In the genomic region with DNA sequence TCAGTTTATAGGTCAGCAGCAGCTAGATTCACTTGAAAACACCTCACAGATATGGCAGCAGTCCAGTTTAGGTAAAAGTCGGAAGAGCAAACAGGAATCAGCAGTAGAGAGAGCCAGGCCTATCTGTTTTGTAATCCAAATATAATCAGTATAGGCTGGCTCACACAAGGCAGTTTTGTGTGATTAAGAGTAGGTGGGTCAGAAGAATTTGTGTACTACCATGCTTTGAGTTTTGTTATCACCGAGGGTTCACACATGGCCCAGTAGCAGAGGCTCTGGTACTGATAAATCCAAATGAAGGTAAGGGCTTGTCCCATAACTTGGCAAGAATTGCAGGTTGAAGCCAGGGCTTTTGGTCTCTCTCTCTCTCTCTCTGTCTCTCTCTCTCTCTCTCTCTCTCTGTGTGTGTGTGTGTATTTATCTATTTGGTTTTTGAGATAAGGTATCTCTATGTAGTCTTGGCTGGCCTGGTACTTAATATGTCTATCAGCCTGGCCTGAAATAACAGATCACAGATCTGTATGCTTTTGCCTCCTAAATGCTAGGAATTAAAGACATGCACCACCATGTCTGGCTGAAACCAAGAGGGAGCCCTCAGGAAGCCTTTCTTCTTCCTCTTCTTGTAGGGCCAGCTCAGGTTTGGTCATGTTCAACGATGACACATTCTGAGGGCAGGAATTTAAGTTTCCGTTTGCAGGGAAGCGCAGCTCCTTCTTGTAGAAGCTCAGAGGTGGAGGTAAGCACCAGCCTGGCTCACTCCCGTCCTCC, we compare ENCODE assay signal across 15 mouse cellular contexts. TPM values are rescaled to one million over a fixed set of nuclear protein-coding genes. Genes with fewer than 3 reads are reported as not detected.
DNase-seq lines count a peak whose midpoint lies in the region; ATAC-seq and TF ChIP-seq lines count a peak whose summit lies in the region.
"Had no signal": no experiment of that assay in that cellular context is flagged by ENCODE, and none has a peak within 500 bp of the region (broad histone marks: within the 10 kb centered on the region; RNA-seq: fewer than 3 reads in every experiment).

No protein-coding gene starts in this region.

- ATAC-seq in kidney, postnatal 0 days (replicated peaks; ENCODE audit: low FRiP score, low read depth), result no peak
- peak; percentile 73 for ATAC-seq in liver, embryonic 11.5 days (replicated peaks; ENCODE audit: low FRiP score)
- ATAC-seq: Patski had no signal

- TF ChIP-seq RAD21 in MEL (IDR thresholded peaks at IDR 0.05; ENCODE audit: low read depth, low read length), result no peak

- peak overlapping the region; percentile 25; the same call in 1 of the 2 replicates for H3K27ac ChIP-seq in kidney, postnatal 0 days
- peak overlapping the region; percentile 77 for H3K27ac ChIP-seq in MEL (ENCODE audit: control insufficient read depth, low read depth, low read length)
- H3K27ac ChIP-seq in liver, embryonic 11.5 days (ENCODE audit: low read depth, low read length), result peak overlapping the region; percentile 65
- H3K27ac ChIP-seq: heart, embryonic 13.5 days; hindbrain, embryonic 12.5 days; midbrain, embryonic 12.5 days had no signal

- no peaks in the 10 kb centered on the region for H3K27me3 ChIP-seq in kidney, postnatal 0 days (ENCODE audit: insufficient read depth, low read length)
- H3K27me3 ChIP-seq in MEL (ENCODE audit: control insufficient read depth in 1 of 2, insufficient read depth in 2 of 2, low read length in 2 of 2), result no peaks in the 10 kb centered on the region
- no peaks in the 10 kb centered on the region for H3K27me3 ChIP-seq in liver, embryonic 11.5 days (replicated peaks; ENCODE audit: control insufficient read depth, insufficient read depth, low read length)
- no peaks in the 10 kb centered on the region for H3K27me3 ChIP-seq in megakaryocyte, embryonic 14.5 days (replicated peaks)
- H3K27me3 ChIP-seq: heart, embryonic 13.5 days; midbrain, embryonic 12.5 days; Patski had no signal

- WGBS in kidney, postnatal 0 days, result 61% methylated on average over 6 of the region's 6 CpGs
- WGBS in liver, embryonic 11.5 days, result 33% methylated on average over 6 of the region's 6 CpGs

- no peaks in the 10 kb centered on the region for H3K4me1 ChIP-seq in kidney, postnatal 0 days (replicated peaks; ENCODE audit: insufficient read depth, low read length)
- H3K4me1 ChIP-seq in MEL (ENCODE audit: control insufficient read depth in 1 of 2, insufficient read depth in 2 of 2, low read length in 2 of 2), result peaks cover 14 to 45% of the 10 kb centered on the region in 2 experiments
- H3K4me1 ChIP-seq in liver, embryonic 11.5 days (replicated peaks; ENCODE audit: control insufficient read depth, insufficient read depth, low read length), result peaks cover 32% of the 10 kb centered on the region
- peaks cover 76% of the 10 kb centered on the region for H3K4me1 ChIP-seq in megakaryocyte, embryonic 14.5 days
- H3K4me1 ChIP-seq: hindbrain, embryonic 12.5 days; midbrain, embryonic 12.5 days had no signal

- no peak for TF ChIP-seq CTCF in kidney, postnatal 0 days (IDR thresholded peaks at IDR 0.05; ENCODE audit: low read depth)
- TF ChIP-seq CTCF in MEL (IDR thresholded peaks at IDR 0.05 in 2 of 3, conservative IDR thresholded peaks at IDR 0.05 in 1 of 3; ENCODE audit: control insufficient read depth in 1 of 3, insufficient read depth in 1 of 3, low read depth in 2 of 3, low read length in 3 of 3, poor library complexity in 1 of 3, severe bottlenecking in 1 of 3), result no peak

- TF ChIP-seq POLR2A in MEL (IDR thresholded peaks at IDR 0.05; ENCODE audit: control insufficient read depth in 1 of 2, insufficient read depth in 1 of 2, low read depth in 1 of 2, low read length in 2 of 2, poor library complexity in 1 of 2), result no peak

- no peak overlapping the region for H3K4me2 ChIP-seq in kidney, postnatal 0 days (ENCODE audit: low read length)
- H3K4me2 ChIP-seq in liver, embryonic 11.5 days, result peak overlapping the region; percentile 30
- H3K4me2 ChIP-seq: hindbrain, embryonic 12.5 days; lung, embryonic 14.5 days; midbrain, embryonic 12.5 days had no signal

- DNase-seq in kidney, postnatal 0 days (ENCODE audit: low spot score), result no peak
- no peak for DNase-seq in kidney, adult 8-10 months
- peak; percentile 84 for DNase-seq in MEL (ENCODE audit: low read depth, low spot score)
- no peak for DNase-seq in liver, embryonic 11.5 days (ENCODE audit: low spot score)
- DNase-seq in gastrocnemius, postnatal 10 days, result no peak
- DNase-seq in neural tube, embryonic 10.5 days (ENCODE audit: extremely low spot score, low spot score), result no peak
- DNase-seq: adrenal gland, postnatal 36 days; gastrocnemius, postnatal 25 days; layer of hippocampus, adult 9-11 months had no signal

- H3K79me2 ChIP-seq in MEL (ENCODE audit: control insufficient read depth, insufficient read depth, low read length, poor library complexity), result no peaks in the 10 kb centered on the region; the same call in 1 of the 2 replicates

- 0 out of 2 replicates have a peak overlapping the region, but pooled peaks have one; percentile 19 for H3K9ac ChIP-seq in kidney, postnatal 0 days (ENCODE audit: low read depth, low read length)
- peak overlapping the region; percentile 45 for H3K9ac ChIP-seq in MEL (ENCODE audit: control insufficient read depth, low read depth, low read length, poor library complexity, severe bottlenecking)
- no peak overlapping the region; the same call in 1 of the 2 replicates for H3K9ac ChIP-seq in liver, embryonic 11.5 days (ENCODE audit: low read depth, low read length)
- H3K9ac ChIP-seq: heart, embryonic 13.5 days; hindbrain, embryonic 12.5 days; lung, embryonic 14.5 days; midbrain, embryonic 12.5 days had no signal

- H3K36me3 ChIP-seq in kidney, postnatal 0 days (ENCODE audit: insufficient read depth, low read length), result no peaks in the 10 kb centered on the region
- peaks cover 0 to 47% of the 10 kb centered on the region in 2 experiments; a peak in 2 of 4 replicates for H3K36me3 ChIP-seq in MEL (ENCODE audit: control insufficient read depth in 1 of 2, insufficient read depth in 2 of 2, low read length in 2 of 2)
- H3K36me3 ChIP-seq in liver, embryonic 11.5 days (ENCODE audit: control insufficient read depth, insufficient read depth, low read length), result no peaks in the 10 kb centered on the region
- peaks cover 8% of the 10 kb centered on the region for H3K36me3 ChIP-seq in megakaryocyte, embryonic 14.5 days (replicated peaks; ENCODE audit: low read length)
- H3K36me3 ChIP-seq: heart, embryonic 13.5 days; hindbrain, embryonic 12.5 days; midbrain, embryonic 12.5 days had no signal

- no peak overlapping the region for H3K4me3 ChIP-seq in kidney, postnatal 0 days (replicated peaks; ENCODE audit: low read depth, low read length)
- peak overlapping the region; percentile 14 to 16 for H3K4me3 ChIP-seq in MEL (ENCODE audit: control insufficient read depth in 1 of 2, insufficient read depth in 1 of 2, low read depth in 2 of 2, low read length in 2 of 2)
- no peak overlapping the region for H3K4me3 ChIP-seq in liver, embryonic 11.5 days (ENCODE audit: low read depth, low read length)
- H3K4me3 ChIP-seq in megakaryocyte, embryonic 14.5 days (replicated peaks), result peak overlapping the region; percentile 40
- H3K4me3 ChIP-seq: heart, embryonic 13.5 days; hindbrain, embryonic 12.5 days; midbrain, embryonic 12.5 days had no signal

- peak; percentile 67 to 73; a peak in 3 of 4 replicates for TF ChIP-seq EP300 in MEL (IDR thresholded peaks at IDR 0.05; ENCODE audit: low read depth in 1 of 2, low read length in 2 of 2)

- H3K9me3 ChIP-seq in kidney, postnatal 0 days (replicated peaks; ENCODE audit: low read length), result no peaks in the 10 kb centered on the region
- H3K9me3 ChIP-seq in MEL (replicated peaks; ENCODE audit: insufficient read depth, low read length), result no peaks in the 10 kb centered on the region
- H3K9me3 ChIP-seq in liver, embryonic 11.5 days (ENCODE audit: control insufficient read depth, low read length), result no peaks in the 10 kb centered on the region
- no peaks in the 10 kb centered on the region for H3K9me3 ChIP-seq in megakaryocyte, embryonic 14.5 days
- H3K9me3 ChIP-seq: heart, embryonic 13.5 days; hindbrain, embryonic 12.5 days; midbrain, embryonic 12.5 days had no signal

RNA-seq across cellular contexts. Expression of a gene that starts 5.2 kb away (rescaled TPM):
- polyA plus RNA-seq in kidney, postnatal 0 days (2015; fragmentation: Nextera tagmentation; extraction: Ambion mirVana), result 488 and 525 TPM in 2 replicates
- 267 and 714 TPM in 2 replicates for total RNA-seq in MEL (2012; rRNA removed)
- 100 to 1,000 TPM; 220 to 756 TPM for polyA plus RNA-seq in MEL (2012; ENCODE audit: insufficient read depth in 1 of 2, insufficient read length in 2 of 2, low read depth in 1 of 2, low replicate concordance in 2 of 2, missing spikeins in 1 of 2)
- 871 and 874 TPM in 2 replicates for polyA plus RNA-seq in liver, embryonic 11.5 days (2014; fragmentation: Nextera tagmentation; extraction: Ambion mirVana)
- 654 and 1,266 TPM in 2 replicates for polyA plus RNA-seq in megakaryocyte, embryonic 14.5 days (2012; ENCODE audit: insufficient read depth, low replicate concordance)
- 10 to 100 TPM; 31.3 to 34.2 TPM for total RNA-seq in gastrocnemius, postnatal 10 days (2021)

RNA-seq across cellular contexts. Expression of a gene that starts 10.5 kb away (rescaled TPM):
- 7.9 and 9.3 TPM in 2 replicates for polyA plus RNA-seq in kidney, postnatal 0 days (2015; fragmentation: Nextera tagmentation; extraction: Ambion mirVana)
- total RNA-seq in MEL (2012; rRNA removed), result 93.8 and 106 TPM in 2 replicates
- 100 to 1,000 TPM in 1 of 2 experiments, 10 to 100 TPM in 1; 44.5 to 134 TPM for polyA plus RNA-seq in MEL (2012; ENCODE audit: insufficient read depth in 1 of 2, insufficient read length in 2 of 2, low read depth in 1 of 2, low replicate concordance in 2 of 2, missing spikeins in 1 of 2)
- 29.5 and 34.0 TPM in 2 replicates for polyA plus RNA-seq in liver, embryonic 11.5 days (2014; fragmentation: Nextera tagmentation; extraction: Ambion mirVana)
- 8.9 and 14.4 TPM in 2 replicates for polyA plus RNA-seq in megakaryocyte, embryonic 14.5 days (2012; ENCODE audit: insufficient read depth, low replicate concordance)
- 10 to 100 TPM; 27.6 to 28.4 TPM for total RNA-seq in gastrocnemius, postnatal 10 days (2021)

RNA-seq across cellular contexts. Expression of a gene that starts 26.7 kb away (rescaled TPM):
- 69.3 and 70.2 TPM in 2 replicates for polyA plus RNA-seq in kidney, postnatal 0 days (2015; fragmentation: Nextera tagmentation; extraction: Ambion mirVana)
- total RNA-seq in MEL (2012; rRNA removed), result 101 and 118 TPM in 2 replicates
- 100 to 1,000 TPM; 162 to 390 TPM for polyA plus RNA-seq in MEL (2012; ENCODE audit: insufficient read depth in 1 of 2, insufficient read length in 2 of 2, low read depth in 1 of 2, low replicate concordance in 2 of 2, missing spikeins in 1 of 2)
- 101 and 109 TPM in 2 replicates for polyA plus RNA-seq in liver, embryonic 11.5 days (2014; fragmentation: Nextera tagmentation; extraction: Ambion mirVana)
- 5.4 and 13.5 TPM in 2 replicates for polyA plus RNA-seq in megakaryocyte, embryonic 14.5 days (2012; ENCODE audit: insufficient read depth, low replicate concordance)
- total RNA-seq in gastrocnemius, postnatal 10 days (2021), result 10 to 100 TPM; 18.2 to 20.1 TPM

RNA-seq across cellular contexts. Expression of a gene that starts 26.8 kb away (rescaled TPM):
- 70.0 and 73.4 TPM in 2 replicates for polyA plus RNA-seq in kidney, postnatal 0 days (2015; fragmentation: Nextera tagmentation; extraction: Ambion mirVana)
- 95.2 and 99.2 TPM in 2 replicates for total RNA-seq in MEL (2012; rRNA removed)
- 100 to 1,000 TPM in 1 of 2 experiments, not detected in 1; 128 TPM for polyA plus RNA-seq in MEL (2012; ENCODE audit: insufficient read depth in 1 of 2, insufficient read length in 2 of 2, low read depth in 1 of 2, low replicate concordance in 2 of 2, missing spikeins in 1 of 2)
- polyA plus RNA-seq in liver, embryonic 11.5 days (2014; fragmentation: Nextera tagmentation; extraction: Ambion mirVana), result 58.9 and 63.0 TPM in 2 replicates
- 18.8 and 25.3 TPM in 2 replicates for polyA plus RNA-seq in megakaryocyte, embryonic 14.5 days (2012; ENCODE audit: insufficient read depth, low replicate concordance)
- total RNA-seq in gastrocnemius, postnatal 10 days (2021), result 10 to 100 TPM; 22.7 to 31.3 TPM

RNA-seq across cellular contexts. Expression of a gene that starts 58.6 kb away (rescaled TPM):
- 5.8 and 7.2 TPM in 2 replicates for polyA plus RNA-seq in kidney, postnatal 0 days (2015; fragmentation: Nextera tagmentation; extraction: Ambion mirVana)
- 55.6 and 58.2 TPM in 2 replicates for total RNA-seq in MEL (2012; rRNA removed)
- 100 to 1,000 TPM in 1 of 2 experiments, not detected in 1; 110 TPM for polyA plus RNA-seq in MEL (2012; ENCODE audit: insufficient read depth in 1 of 2, insufficient read length in 2 of 2, low read depth in 1 of 2, low replicate concordance in 2 of 2, missing spikeins in 1 of 2)
- 9.8 and 10.9 TPM in 2 replicates for polyA plus RNA-seq in liver, embryonic 11.5 days (2014; fragmentation: Nextera tagmentation; extraction: Ambion mirVana)
- 16.8 and 19.5 TPM in 2 replicates for polyA plus RNA-seq in megakaryocyte, embryonic 14.5 days (2012; ENCODE audit: insufficient read depth, low replicate concordance)
- total RNA-seq in gastrocnemius, postnatal 10 days (2021), result 10 to 100 TPM; 17.3 to 23.7 TPM

Comparison
In these comparisons a context has a peak if more than half of its experiments do, and no peak if none do; other contexts are left out.
1. H3K27ac ChIP-seq: peak in every context shown above with its lines; median percentile 77 in MEL; 65 in liver, embryonic 11.5 days; 25 in kidney, postnatal 0 days.
2. H3K4me3 ChIP-seq: peak in MEL (2 of 2) and megakaryocyte, embryonic 14.5 days (single experiment); none in kidney, postnatal 0 days (single experiment) and liver, embryonic 11.5 days (single experiment).